Mouse (Mus musculus) bone marrow macrophage, adult 2 months (primary cell): Measurements from ENCODE around the gene Cachd1.

ENCODE experiments used
- CTCF ChIP-seq: IDR thresholded peaks from 2 replicates; pipeline ENCODE4 v1.5.1; 2012; ENCODE audit warnings: low read depth, mild to moderate bottlenecking, low read length, moderate library complexity
- POLR2A ChIP-seq: IDR thresholded peaks from 2 replicates; pipeline ENCODE4 v1.6.1; 2012; ENCODE audit warnings: mild to moderate bottlenecking, low read depth, low read length, borderline replicate concordance

- TF ChIP-seq CTCF = no peak
- TF ChIP-seq POLR2A = no peak
Observed at GRCm38 (mm10) chr4:101033047-101033446, 256.6 kb downstream of the Cachd1 start.
